Mouse (Mus musculus) heart, adult 2 months (tissue): ENCODE data around the gene Kpna4.

Experiments
- CTCF ChIP-seq: fragments of 200-600 bp; IDR thresholded peaks from 2 replicates; pipeline ENCODE4 v1.8.1; 2022; ENCODE audit warnings: antibody characterized with exemption, mild to moderate bottlenecking, moderate library complexity
- EP300 ChIP-seq: fragments of 200-500 bp; IDR thresholded peaks from 2 replicates; pipeline ENCODE4 v1.6.1; 2011; ENCODE audit warnings: low read depth, low read length, control low read depth; ENCODE audit not compliant: insufficient read depth

DNA sequence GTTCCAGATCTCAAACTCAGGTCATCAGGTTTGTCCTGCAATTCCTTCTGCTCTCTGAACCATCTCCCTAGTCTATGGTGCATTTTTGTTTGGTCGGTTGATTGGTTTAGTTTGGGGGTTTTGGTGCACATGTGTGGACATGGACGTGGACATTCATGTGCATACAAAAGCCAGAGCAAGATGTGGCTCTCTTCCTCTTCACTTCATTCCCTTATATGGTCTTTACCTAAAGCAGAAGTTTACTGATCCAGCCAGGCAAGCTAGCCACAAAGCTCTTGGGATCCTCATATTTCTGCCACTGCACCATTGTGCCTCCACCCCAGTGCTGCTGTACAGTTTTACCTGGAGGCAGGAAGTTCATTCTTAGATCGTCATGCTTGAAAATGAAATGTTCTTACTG is 109.7 kb downstream of the Kpna4 start:
- TF ChIP-seq CTCF (no peak), EP300 (no peak)
